Mouse (Mus musculus): ENCODE measurements at regions not wholly inside any gene's neighbourhood (a gene's known extent, or its start where the extent isn't known, plus 50 kb on each side); places are given as distances from the start of the nearest gene placed in this dataset.

DNA sequence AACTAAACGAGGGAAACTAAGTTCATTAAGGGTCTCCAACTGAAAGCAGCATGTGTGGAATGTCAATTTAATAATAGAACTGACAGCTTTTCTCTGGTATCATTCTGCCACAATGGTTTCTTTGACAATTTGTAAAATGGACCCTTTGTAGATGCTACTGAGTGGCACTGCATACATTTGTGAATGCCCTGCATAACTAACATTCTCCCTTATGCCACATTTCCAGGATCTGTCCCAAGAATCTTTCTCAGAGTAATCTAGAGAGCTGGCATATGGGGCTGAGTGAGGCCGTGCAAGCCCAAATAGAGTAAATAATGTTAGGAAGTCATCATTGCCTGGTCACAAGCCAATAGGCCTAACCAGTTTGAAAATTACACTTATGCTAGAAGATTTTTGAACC lies 172.1 kb downstream of the Vgll3 start:
- Histone ChIP-seq H3K36me3 (ENCODE audit: control insufficient read depth, insufficient read depth, low read length, poor library complexity, severe bottlenecking) (no peaks in the 10 kb centered on the region), H3K4me3 (ENCODE audit: insufficient read depth in 1 of 2, low read depth in 1 of 2, low read length in 2 of 2, poor library complexity in 1 of 2, severe bottlenecking in 1 of 2) (no peak overlapping the region), H3K27ac (ENCODE audit: insufficient read depth, low read depth, low read length, poor library complexity, severe bottlenecking) (no peak overlapping the region), H3K9me3 (ENCODE audit: control insufficient read depth, insufficient read depth, low read depth, low read length) (no peaks in the 10 kb centered on the region), H3K9ac (ENCODE audit: insufficient read depth, low read depth, low read length, poor library complexity, severe bottlenecking) (no peak overlapping the region), H3K4me1 (ENCODE audit: control insufficient read depth in 2 of 2, insufficient read depth in 2 of 2, low read length in 2 of 2, poor library complexity in 1 of 2) (no peaks in the 10 kb centered on the region)
- no peak for DNase-seq (ENCODE audit: low read depth, low spot score)
- no peak for TF ChIP-seq ZNF384 (IDR thresholded peaks at IDR 0.05; ENCODE audit: low read depth, low read length)
- TF ChIP-seq HCFC1 (IDR thresholded peaks at IDR 0.05; ENCODE audit: borderline replicate concordance, insufficient read depth, low read length): no peak
- TF ChIP-seq ZC3H11A (IDR thresholded peaks at IDR 0.05; ENCODE audit: borderline replicate concordance, low read depth, low read length): no peak
- no peak for TF ChIP-seq MAFK (IDR thresholded peaks at IDR 0.05; ENCODE audit: insufficient read depth, low read depth, low read length)
- TF ChIP-seq CHD2 (IDR thresholded peaks at IDR 0.05; ENCODE audit: low read depth, low read length): no peak
- in situ Hi-C loops (cut with MboI; ENCODE audit: low sequenced_read_pairs in 2 of 2, unreplicated experiment in 2 of 2): no loop called here

DNA sequence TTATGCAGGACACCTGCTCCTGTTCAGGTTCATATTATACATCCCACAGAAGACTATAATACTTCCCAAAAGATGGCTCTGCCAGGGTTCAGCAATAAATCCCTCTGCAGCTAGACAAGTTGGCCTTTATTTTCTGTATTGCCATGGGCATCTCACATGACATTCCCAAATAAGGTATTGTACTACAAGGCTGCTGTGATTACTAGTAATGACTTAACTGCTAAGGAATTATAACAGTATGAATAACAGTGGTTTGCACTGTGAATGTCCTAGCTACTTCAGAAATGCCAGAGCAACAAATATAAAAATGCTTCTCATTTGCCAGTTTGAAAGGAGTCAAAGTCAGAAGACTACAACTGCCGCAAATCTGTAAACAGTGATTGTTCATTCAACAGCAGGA lies 184.3 kb downstream of the Vgll3 start:
- in situ Hi-C loops (cut with MboI; ENCODE audit: low sequenced_read_pairs in 2 of 2, unreplicated experiment in 2 of 2): no loop called here
- no peaks in the 10 kb centered on the region for H3K4me1 ChIP-seq (ENCODE audit: control insufficient read depth in 2 of 2, insufficient read depth in 2 of 2, low read length in 2 of 2, poor library complexity in 1 of 2)
- DNase-seq (ENCODE audit: low read depth, low spot score): no peak
- no peak for TF ChIP-seq CHD2 (IDR thresholded peaks at IDR 0.05; ENCODE audit: low read depth, low read length)
- no peaks in the 10 kb centered on the region for H3K9me3 ChIP-seq (ENCODE audit: control insufficient read depth, insufficient read depth, low read depth, low read length)
- H3K36me3 ChIP-seq (ENCODE audit: control insufficient read depth, insufficient read depth, low read length, poor library complexity, severe bottlenecking): no peaks in the 10 kb centered on the region
- no peak overlapping the region for H3K4me3 ChIP-seq (ENCODE audit: insufficient read depth in 1 of 2, low read depth in 1 of 2, low read length in 2 of 2, poor library complexity in 1 of 2, severe bottlenecking in 1 of 2)
- H3K27ac ChIP-seq (ENCODE audit: insufficient read depth, low read depth, low read length, poor library complexity, severe bottlenecking): no peak overlapping the region
- no peak overlapping the region for H3K9ac ChIP-seq (ENCODE audit: insufficient read depth, low read depth, low read length, poor library complexity, severe bottlenecking)

DNA sequence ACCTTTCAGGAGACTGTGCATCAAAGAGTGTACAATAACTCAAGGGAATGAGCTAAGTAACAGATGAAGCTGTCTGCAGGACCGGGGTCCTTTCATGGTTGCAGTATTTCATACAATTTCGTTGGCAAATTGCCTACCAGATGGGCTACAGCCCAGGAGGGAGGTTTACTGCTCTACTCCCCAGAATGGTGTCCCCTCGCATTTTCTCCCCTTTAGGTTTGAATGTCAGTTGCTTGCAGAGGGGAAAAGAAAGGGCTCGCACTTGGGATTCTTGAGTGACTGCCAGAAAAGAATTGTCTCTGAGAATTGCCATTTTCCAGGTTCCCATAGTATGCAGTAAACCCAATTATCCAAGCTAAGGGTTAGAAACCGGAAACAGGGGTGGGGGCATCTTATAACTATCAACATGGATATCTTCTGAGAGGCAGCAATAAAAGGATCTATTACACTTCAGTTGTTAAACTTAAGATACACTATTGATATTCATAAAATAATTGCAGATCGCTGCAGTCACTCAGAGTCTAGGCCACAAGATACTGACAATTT lies 185.7 kb downstream of the Vgll3 start:
- no peak overlapping the region for H3K4me3 ChIP-seq (ENCODE audit: insufficient read depth in 1 of 2, low read depth in 1 of 2, low read length in 2 of 2, poor library complexity in 1 of 2, severe bottlenecking in 1 of 2)
- DNase-seq (ENCODE audit: low read depth, low spot score): no peak
- no peaks in the 10 kb centered on the region for H3K9me3 ChIP-seq (ENCODE audit: control insufficient read depth, insufficient read depth, low read depth, low read length)
- no peak for TF ChIP-seq MAFK (IDR thresholded peaks at IDR 0.05; ENCODE audit: insufficient read depth, low read depth, low read length)
- no peak for TF ChIP-seq CHD2 (IDR thresholded peaks at IDR 0.05; ENCODE audit: low read depth, low read length)
- TF ChIP-seq HCFC1 (IDR thresholded peaks at IDR 0.05; ENCODE audit: borderline replicate concordance, insufficient read depth, low read length): no peak
- no peak for TF ChIP-seq ZC3H11A (IDR thresholded peaks at IDR 0.05; ENCODE audit: borderline replicate concordance, low read depth, low read length)
- TF ChIP-seq ZNF384 (IDR thresholded peaks at IDR 0.05; ENCODE audit: low read depth, low read length): no peak
- H3K36me3 ChIP-seq (ENCODE audit: control insufficient read depth, insufficient read depth, low read length, poor library complexity, severe bottlenecking): no peaks in the 10 kb centered on the region
- no peak overlapping the region for H3K27ac ChIP-seq (ENCODE audit: insufficient read depth, low read depth, low read length, poor library complexity, severe bottlenecking)
- no peaks in the 10 kb centered on the region for H3K4me1 ChIP-seq (ENCODE audit: control insufficient read depth in 2 of 2, insufficient read depth in 2 of 2, low read length in 2 of 2, poor library complexity in 1 of 2)
- H3K9ac ChIP-seq (ENCODE audit: insufficient read depth, low read depth, low read length, poor library complexity, severe bottlenecking): no peak overlapping the region
- in situ Hi-C loops (cut with MboI; ENCODE audit: low sequenced_read_pairs in 2 of 2, unreplicated experiment in 2 of 2): loop anchor here (10.0 to 25.0 kb wide), 3 partner anchors 286 to 376 kb away; no protein-coding TSS in a partner anchor

DNA sequence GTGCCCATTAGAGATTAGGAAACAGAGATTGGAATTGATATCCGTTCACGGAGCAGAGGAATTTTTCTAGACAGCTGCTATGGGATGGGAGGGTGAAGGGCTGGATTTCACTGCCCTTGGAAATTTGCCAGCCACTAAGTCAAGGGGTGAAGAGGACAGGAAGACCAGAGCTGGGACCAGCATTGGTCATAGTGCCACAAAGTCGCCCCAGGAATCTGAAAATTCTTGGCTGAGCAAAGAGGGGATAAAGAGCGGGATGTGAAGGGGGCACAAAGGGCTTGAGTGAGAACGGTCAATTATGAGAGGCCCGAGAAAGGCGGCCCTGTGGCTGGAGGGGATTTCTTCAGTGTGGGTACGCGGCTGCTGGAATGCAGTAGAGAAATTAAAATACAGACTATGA lies 189.6 kb downstream of the Vgll3 start:
- H3K4me1 ChIP-seq (ENCODE audit: control insufficient read depth in 2 of 2, insufficient read depth in 2 of 2, low read length in 2 of 2, poor library complexity in 1 of 2): no peaks in the 10 kb centered on the region
- no peak overlapping the region for H3K9ac ChIP-seq (ENCODE audit: insufficient read depth, low read depth, low read length, poor library complexity, severe bottlenecking)
- no peak for TF ChIP-seq MAFK (IDR thresholded peaks at IDR 0.05; ENCODE audit: insufficient read depth, low read depth, low read length)
- TF ChIP-seq CHD2 (IDR thresholded peaks at IDR 0.05; ENCODE audit: low read depth, low read length): no peak
- TF ChIP-seq ZC3H11A (IDR thresholded peaks at IDR 0.05; ENCODE audit: borderline replicate concordance, low read depth, low read length): no peak
- TF ChIP-seq ZNF384 (IDR thresholded peaks at IDR 0.05; ENCODE audit: low read depth, low read length): no peak
- no peak for TF ChIP-seq HCFC1 (IDR thresholded peaks at IDR 0.05; ENCODE audit: borderline replicate concordance, insufficient read depth, low read length)
- H3K4me3 ChIP-seq (ENCODE audit: insufficient read depth in 1 of 2, low read depth in 1 of 2, low read length in 2 of 2, poor library complexity in 1 of 2, severe bottlenecking in 1 of 2): no peak overlapping the region
- DNase-seq (ENCODE audit: low read depth, low spot score): no peak
- H3K27ac ChIP-seq (ENCODE audit: insufficient read depth, low read depth, low read length, poor library complexity, severe bottlenecking): no peak overlapping the region
- H3K9me3 ChIP-seq (ENCODE audit: control insufficient read depth, insufficient read depth, low read depth, low read length): no peaks in the 10 kb centered on the region
- in situ Hi-C loops (cut with MboI; ENCODE audit: low sequenced_read_pairs in 2 of 2, unreplicated experiment in 2 of 2): loop anchor here (10.0 to 25.0 kb wide), 3 partner anchors 290 to 380 kb away; no protein-coding TSS in a partner anchor
- no peaks in the 10 kb centered on the region for H3K36me3 ChIP-seq (ENCODE audit: control insufficient read depth, insufficient read depth, low read length, poor library complexity, severe bottlenecking)
